Mouse (Mus musculus): Measurements from ENCODE around the gene Wbp1l.

GRCm38 (mm10) chr19:46644793-46645602 lies 46.1 kb downstream of the Wbp1l start:
- no peak for TF ChIP-seq POLR2A (IDR thresholded peaks at IDR 0.05; ENCODE audit: insufficient read depth, low read depth, low read length)
- TF ChIP-seq CTCF (IDR thresholded peaks at IDR 0.05; ENCODE audit: insufficient read depth, low read depth, low read length) = no peak
